Mouse (Mus musculus) megakaryocyte, adult 5-6 weeks (primary cell): ENCODE data around the gene Ttc26. TPM values are rescaled to one million over a fixed set of nuclear protein-coding genes. Genes with fewer than 3 reads are reported as not detected.
"Not testable (repeated sequence)": the region's sequence is repeated elsewhere in the genome, so short reads cannot be mapped to it uniquely, and the experiment has no call there.

Experiments used
- ATAC-seq: 2 replicates; pipeline ENCODE4 v1.8.0; 2016; ENCODE audit warnings: mild to moderate bottlenecking, inconsistent platforms; ENCODE audit not compliant: poor library complexity, severe bottlenecking
- total RNA-seq, 2 experiments: library from RNA; stranded (forward) in 1 of 2; stranded (reverse) in 1 of 2; fragments of 153-499, 151-499 nt in 1 of 2; fragments of 221-1000, 200-1000 nt in 1 of 2; gene quantifications; 2 replicates each; pipeline versions ENCODE4 v1.2.3 to v1.2.4; 2015 to 2017

Gene Ttc26
- total RNA-seq, 2 experiments from 2014 or later, result 0.04 to 0.11 TPM

GRCm38 (mm10) chr6:38355862-38356261 is 25.4 kb upstream of the Ttc26 start:
- ATAC-seq, result no peak

GRCm38 (mm10) chr6:38356661-38357433 is 24.4 kb upstream of the Ttc26 start:
- ATAC-seq, result not testable (repeated sequence)

GRCm38 (mm10) chr6:38357603-38358252 is 23.5 kb upstream of the Ttc26 start:
- ATAC-seq, result no peak

GRCm38 (mm10) chr6:38358253-38359027 is 22.8 kb upstream of the Ttc26 start:
- ATAC-seq, result no peak

- ATAC-seq, result not testable (repeated sequence)
Measured at GRCm38 (mm10) chr6:38359044-38359735, 22.1 kb upstream of the Ttc26 start.

GRCm38 (mm10) chr6:38359736-38360499 is 21.4 kb upstream of the Ttc26 start:
- peak; percentile 95 for ATAC-seq

GRCm38 (mm10) chr6:38361065-38361464 is 20.2 kb upstream of the Ttc26 start:
- ATAC-seq, result peak; percentile 23; the same call in 1 of the 2 replicates

- ATAC-seq, result no peak
Measured at GRCm38 (mm10) chr6:38361937-38362336, 19.3 kb upstream of the Ttc26 start.

GRCm38 (mm10) chr6:38363370-38363769 is 17.9 kb upstream of the Ttc26 start:
- ATAC-seq, result no peak

- ATAC-seq, result no peak
Measured at GRCm38 (mm10) chr6:38364121-38364520, 17.1 kb upstream of the Ttc26 start.

GRCm38 (mm10) chr6:38369945-38370344 is 11.3 kb upstream of the Ttc26 start:
- no peak for ATAC-seq

- ATAC-seq, result no peak
Measured at GRCm38 (mm10) chr6:38374271-38374670, 7.0 kb upstream of the Ttc26 start.

- no peak for ATAC-seq
Measured at GRCm38 (mm10) chr6:38380764-38381128, 523 bp upstream of the Ttc26 start.

GRCm38 (mm10) chr6:38389671-38390070 is 8.4 kb downstream of the Ttc26 start:
- ATAC-seq, result no peak

- ATAC-seq, result not testable (repeated sequence)
Measured at GRCm38 (mm10) chr6:38432457-38432856, 51.2 kb downstream of the Ttc26 start.

- peak; percentile 92 for ATAC-seq
Measured at GRCm38 (mm10) chr6:38433261-38434033, 52.2 kb downstream of the Ttc26 start, which contains the start of gene Ubn2. Gene Ubn2 (plus strand): TSS chr6:38433950.

GRCm38 (mm10) chr6:38434055-38435023 is 53.1 kb downstream of the Ttc26 start:
- peak; percentile 16 for ATAC-seq

- ATAC-seq, result no peak
Measured at GRCm38 (mm10) chr6:38443842-38444241, 62.6 kb downstream of the Ttc26 start.
